Mouse (Mus musculus): ENCODE results near the gene Scap. TPM values are rescaled to one million over a fixed set of nuclear protein-coding genes. Genes with fewer than 3 reads are reported as not detected.

Gene Scap
- total RNA-seq (2014; rRNA removed; ENCODE audit: low replicate concordance) (34.0 and 63.5 TPM in 2 replicates), polyA plus RNA-seq (2015; fragmentation: Nextera tagmentation; extraction: Ambion mirVana) (12.1 and 14.6 TPM in 2 replicates)

GRCm38 (mm10) chr9:110333135-110333895 lies at the start of gene Scap:
Gene Scap, plus strand, starts transcription at chr9:110333288.
- H3K9ac ChIP-seq (replicated peaks; ENCODE audit: low read depth, low read length), result peak within 1 kb of the TSS; percentile 75

GRCm38 (mm10) chr9:110284075-110284697 lies 48.9 kb upstream of the Scap start:
- Histone ChIP-seq H3K4me3 (ENCODE audit: low read depth, low read length) (no peak overlapping the region), H3K4me1 (ENCODE audit: control insufficient read depth, insufficient read depth) (no peaks in the 10 kb centered on the region), H3K36me3 (replicated peaks; ENCODE audit: control insufficient read depth, insufficient read depth, low read length) (no peaks in the 10 kb centered on the region), H3K9ac (replicated peaks; ENCODE audit: low read depth, low read length) (no peak overlapping the region), H3K4me2 (ENCODE audit: low read depth, low read length) (no peak overlapping the region), H3K27me3 (ENCODE audit: control insufficient read depth, insufficient read depth, low read length) (no peaks in the 10 kb centered on the region), H3K27ac (ENCODE audit: low read depth) (no peak overlapping the region), H3K9me3 (replicated peaks; ENCODE audit: control insufficient read depth, low read length) (no peaks in the 10 kb centered on the region)
- no peak for ATAC-seq (ENCODE audit: insufficient read depth, low read depth)
- no peak for DNase-seq (ENCODE audit: low spot score)
- WGBS, result 88% methylated on average over 8 of the region's 10 CpGs
- TF ChIP-seq CTCF (IDR thresholded peaks at IDR 0.05; ENCODE audit: low read depth) (no peak), EP300 (IDR thresholded peaks at IDR 0.05; ENCODE audit: low read depth) (no peak)

More at GRCm38 (mm10) chr9:110333135-110333895, at the start of gene Scap:
- no peaks in the 10 kb centered on the region for H3K27me3 ChIP-seq (ENCODE audit: control insufficient read depth, insufficient read depth, low read length)
- DNase-seq (ENCODE audit: low spot score) (peak; percentile 87), ATAC-seq (ENCODE audit: insufficient read depth, low read depth) (peak; percentile 93)
- no peaks in the 10 kb centered on the region for H3K9me3 ChIP-seq (replicated peaks; ENCODE audit: control insufficient read depth, low read length)
- peak within 1 kb of the TSS; percentile 97 for H3K4me3 ChIP-seq (ENCODE audit: low read depth, low read length)
- TF ChIP-seq CTCF (IDR thresholded peaks at IDR 0.05; ENCODE audit: low read depth) (peak; percentile 98), EP300 (IDR thresholded peaks at IDR 0.05; ENCODE audit: low read depth) (no peak)
- peak within 1 kb of the TSS; percentile 55 for H3K27ac ChIP-seq (ENCODE audit: low read depth)
- H3K4me1 ChIP-seq (ENCODE audit: control insufficient read depth, insufficient read depth), result peaks cover 8% of the 10 kb centered on the region; the same call in 1 of the 2 replicates
- H3K36me3 ChIP-seq (replicated peaks; ENCODE audit: control insufficient read depth, insufficient read depth, low read length), result no peaks in the 10 kb centered on the region
- H3K4me2 ChIP-seq (ENCODE audit: low read depth, low read length), result peak within 1 kb of the TSS; percentile 97
- WGBS, result under 1% methylated on average over 63 of the region's 78 CpGs

DNA sequence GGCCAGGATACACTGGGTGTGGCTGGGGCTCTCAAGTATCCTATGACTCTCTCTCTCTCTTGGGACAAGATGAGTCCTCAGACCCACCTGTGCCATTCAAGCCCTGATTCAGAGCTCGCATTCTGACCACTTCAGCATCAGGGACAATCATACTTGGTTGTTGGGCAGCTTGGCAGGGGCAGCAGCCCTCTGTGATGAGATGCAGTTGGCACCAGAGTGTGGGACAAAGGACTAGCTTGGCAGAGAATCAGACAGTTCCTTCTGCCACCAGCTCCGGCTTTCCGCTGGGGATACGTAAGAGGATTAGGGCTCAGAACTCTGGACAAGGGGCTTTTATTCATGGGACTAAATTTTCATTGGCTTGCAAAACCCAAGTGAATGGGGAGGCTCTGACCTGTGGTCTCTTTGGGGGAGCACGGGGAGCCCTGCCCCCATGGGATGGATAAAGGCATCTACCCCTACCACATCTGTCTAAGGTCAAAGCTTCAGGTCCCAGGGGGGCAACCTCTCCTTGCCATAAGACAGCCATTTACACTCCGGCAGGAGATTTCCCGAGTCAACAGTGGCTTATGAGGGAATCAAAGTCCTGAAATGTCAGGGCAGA lies 45.7 kb upstream of the Scap start:
- no peak overlapping the region for H3K4me2 ChIP-seq (ENCODE audit: low read depth, low read length)
- no peaks in the 10 kb centered on the region for H3K27me3 ChIP-seq (ENCODE audit: control insufficient read depth, insufficient read depth, low read length)

DNA sequence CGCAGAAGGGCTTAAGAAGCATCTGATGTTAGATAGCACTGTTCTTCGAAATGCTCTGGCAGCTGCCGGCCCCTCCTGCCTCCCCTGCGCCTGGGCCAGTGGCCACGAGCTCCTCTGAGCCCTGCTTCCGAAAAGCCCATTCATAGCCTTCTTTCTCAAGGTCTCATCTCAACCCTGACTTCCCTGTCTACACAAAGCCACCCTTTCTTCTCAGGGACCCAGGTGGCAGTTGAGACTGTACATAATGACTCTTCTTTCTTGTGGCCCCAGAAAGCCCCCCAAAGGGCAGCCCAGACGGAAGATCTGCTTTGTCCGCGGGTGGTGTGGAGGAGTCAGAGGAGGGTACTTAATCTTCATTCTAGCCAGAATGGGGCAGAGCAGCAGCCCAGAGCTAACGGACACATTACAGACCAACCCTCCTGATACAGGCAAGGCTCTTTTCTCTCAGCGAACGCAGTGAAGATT lies 39.8 kb upstream of the Scap start:
- Histone ChIP-seq H3K27ac (ENCODE audit: low read depth) (no peak overlapping the region), H3K36me3 (replicated peaks; ENCODE audit: control insufficient read depth, insufficient read depth, low read length) (no peaks in the 10 kb centered on the region), H3K27me3 (ENCODE audit: control insufficient read depth, insufficient read depth, low read length) (no peaks in the 10 kb centered on the region), H3K9ac (replicated peaks; ENCODE audit: low read depth, low read length) (no peak overlapping the region), H3K4me2 (ENCODE audit: low read depth, low read length) (no peak overlapping the region), H3K4me1 (ENCODE audit: control insufficient read depth, insufficient read depth) (no peaks in the 10 kb centered on the region), H3K9me3 (replicated peaks; ENCODE audit: control insufficient read depth, low read length) (no peaks in the 10 kb centered on the region; the same call in 1 of the 2 replicates), H3K4me3 (ENCODE audit: low read depth, low read length) (no peak overlapping the region)
- 53% methylated on average over 12 of the region's 12 CpGs for WGBS
- DNase-seq (ENCODE audit: low spot score) (no peak), ATAC-seq (ENCODE audit: insufficient read depth, low read depth) (no peak)
- TF ChIP-seq EP300 (IDR thresholded peaks at IDR 0.05; ENCODE audit: low read depth) (no peak), CTCF (IDR thresholded peaks at IDR 0.05; ENCODE audit: low read depth) (no peak)

More for the DNA sequence above, 45.7 kb upstream of the Scap start:
- 69% methylated on average over 7 of the region's 7 CpGs for WGBS
- Histone ChIP-seq H3K9me3 (replicated peaks; ENCODE audit: control insufficient read depth, low read length) (no peaks in the 10 kb centered on the region; the same call in 1 of the 2 replicates), H3K4me3 (ENCODE audit: low read depth, low read length) (no peak overlapping the region), H3K27ac (ENCODE audit: low read depth) (no peak overlapping the region), H3K4me1 (ENCODE audit: control insufficient read depth, insufficient read depth) (no peaks in the 10 kb centered on the region), H3K9ac (replicated peaks; ENCODE audit: low read depth, low read length) (no peak overlapping the region), H3K36me3 (replicated peaks; ENCODE audit: control insufficient read depth, insufficient read depth, low read length) (no peaks in the 10 kb centered on the region)
- TF ChIP-seq CTCF (IDR thresholded peaks at IDR 0.05; ENCODE audit: low read depth) (no peak), EP300 (IDR thresholded peaks at IDR 0.05; ENCODE audit: low read depth) (no peak)
- ATAC-seq (ENCODE audit: insufficient read depth, low read depth) (no peak), DNase-seq (ENCODE audit: low spot score) (no peak)

GRCm38 (mm10) chr9:110293873-110294415 lies 39.1 kb upstream of the Scap start:
- 78% methylated on average over 13 of the region's 13 CpGs for WGBS
- TF ChIP-seq EP300 (IDR thresholded peaks at IDR 0.05; ENCODE audit: low read depth) (no peak), CTCF (IDR thresholded peaks at IDR 0.05; ENCODE audit: low read depth) (no peak)
- H3K9me3 ChIP-seq (replicated peaks; ENCODE audit: control insufficient read depth, low read length), result no peaks in the 10 kb centered on the region; the same call in 1 of the 2 replicates

More at GRCm38 (mm10) chr9:110293873-110294415, 39.1 kb upstream of the Scap start:
- Histone ChIP-seq H3K9ac (replicated peaks; ENCODE audit: low read depth, low read length) (no peak overlapping the region), H3K27me3 (ENCODE audit: control insufficient read depth, insufficient read depth, low read length) (no peaks in the 10 kb centered on the region), H3K27ac (ENCODE audit: low read depth) (no peak overlapping the region), H3K4me1 (ENCODE audit: control insufficient read depth, insufficient read depth) (no peaks in the 10 kb centered on the region), H3K36me3 (replicated peaks; ENCODE audit: control insufficient read depth, insufficient read depth, low read length) (no peaks in the 10 kb centered on the region), H3K4me2 (ENCODE audit: low read depth, low read length) (no peak overlapping the region), H3K4me3 (ENCODE audit: low read depth, low read length) (no peak overlapping the region)
- ATAC-seq (ENCODE audit: insufficient read depth, low read depth) (no peak), DNase-seq (ENCODE audit: low spot score) (no peak)

Data from heart, postnatal 0 days (tissue).